Mouse (Mus musculus) cerebellum, postnatal 4 days (tissue): ENCODE results near the gene Srgap1.

Experiments used
- DNase-seq, 2 experiments: peaks; one replicate each; pipeline ENCODE4 v3.0.0; 2022; ENCODE audit warnings: low spot score in 2 of 2, mixed read lengths in 1 of 2

Gene Srgap1

DNA sequence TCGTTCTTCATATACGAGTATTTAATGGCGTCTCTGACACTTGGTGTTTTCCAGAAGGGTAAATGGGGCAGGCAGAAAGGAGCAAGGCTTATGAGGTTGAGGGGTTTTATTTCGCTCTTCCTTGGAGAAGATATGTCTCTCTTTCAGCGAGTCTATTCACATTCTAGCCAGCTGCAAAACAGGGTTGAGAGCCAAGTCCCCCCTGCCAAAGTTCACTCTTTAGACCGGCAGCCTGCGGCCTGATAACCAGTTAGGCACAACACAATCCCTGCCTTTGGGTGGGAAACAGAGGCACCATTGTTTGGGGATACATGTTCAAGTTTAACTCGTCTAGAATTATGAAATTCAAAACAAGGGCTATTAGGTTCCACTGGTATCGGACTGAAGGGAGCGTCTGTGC lies 83.0 kb downstream of the Srgap1 start:
- no peak for DNase-seq

- DNase-seq = no peak
These were observed 85.1 kb downstream of the Srgap1 start for GRCm38 (mm10) chr10:121962053-121962452.

- DNase-seq = no peak
These were observed 85.8 kb downstream of the Srgap1 start for GRCm38 (mm10) chr10:121961121-121961893.

DNA sequence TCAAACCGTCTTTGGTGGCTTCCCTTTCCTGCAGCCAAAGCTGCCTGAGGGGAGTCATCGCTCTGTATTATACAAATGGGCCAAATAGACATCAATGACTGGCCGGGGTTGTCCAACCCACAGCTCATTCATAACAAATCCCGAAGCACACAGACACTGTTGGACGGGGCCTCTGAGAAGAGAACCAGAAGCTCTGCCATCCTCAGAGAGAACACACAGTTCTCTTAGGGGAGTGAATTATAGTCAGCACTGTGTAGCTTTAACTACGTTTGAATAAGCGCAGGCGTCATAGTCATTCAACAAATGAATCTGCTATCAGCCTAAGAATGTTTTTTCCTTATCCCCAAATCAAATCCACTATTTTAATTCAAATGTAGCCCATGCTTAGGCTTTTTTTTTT lies 88.4 kb downstream of the Srgap1 start:
- DNase-seq = no peak

DNA sequence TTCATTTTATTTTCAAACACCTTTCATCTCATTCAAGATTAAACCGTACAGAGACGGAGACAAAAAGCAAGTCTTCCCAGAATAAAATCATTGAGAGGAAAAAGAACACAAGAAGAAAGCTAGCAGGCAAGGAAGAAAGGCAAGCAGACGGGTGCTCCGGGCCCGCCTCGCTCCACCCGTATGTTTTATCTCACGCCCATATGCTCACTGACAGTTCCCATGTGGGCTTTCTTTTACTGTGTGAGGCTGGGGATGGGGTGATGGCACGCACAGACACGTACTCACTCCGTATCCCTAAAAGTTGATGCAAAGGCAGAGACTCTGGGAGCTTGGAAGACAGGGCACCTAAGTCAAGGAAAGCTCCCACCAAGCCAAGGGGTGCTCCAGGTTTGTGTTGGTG lies 90.6 kb downstream of the Srgap1 start:
- DNase-seq = no peak

DNA sequence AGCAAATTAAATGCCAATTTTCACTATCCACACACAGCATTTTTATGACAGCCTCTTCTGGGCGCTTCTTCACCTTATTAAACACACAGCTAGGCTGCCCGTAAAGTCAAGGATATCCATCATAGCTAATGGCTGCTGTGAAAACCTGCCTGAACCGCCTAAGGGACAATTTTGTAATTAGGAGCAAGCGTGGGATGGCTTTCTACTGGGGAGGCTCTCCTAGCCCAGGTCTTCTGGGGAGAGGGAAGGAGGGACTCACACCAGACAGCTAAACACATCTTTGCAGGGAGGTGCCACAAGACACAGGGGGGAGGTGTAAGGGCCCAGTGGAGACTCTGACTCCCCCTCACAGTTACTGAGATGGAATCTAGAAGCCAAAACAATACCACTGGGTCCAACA lies 91.4 kb downstream of the Srgap1 start:
- no peak for DNase-seq

DNA sequence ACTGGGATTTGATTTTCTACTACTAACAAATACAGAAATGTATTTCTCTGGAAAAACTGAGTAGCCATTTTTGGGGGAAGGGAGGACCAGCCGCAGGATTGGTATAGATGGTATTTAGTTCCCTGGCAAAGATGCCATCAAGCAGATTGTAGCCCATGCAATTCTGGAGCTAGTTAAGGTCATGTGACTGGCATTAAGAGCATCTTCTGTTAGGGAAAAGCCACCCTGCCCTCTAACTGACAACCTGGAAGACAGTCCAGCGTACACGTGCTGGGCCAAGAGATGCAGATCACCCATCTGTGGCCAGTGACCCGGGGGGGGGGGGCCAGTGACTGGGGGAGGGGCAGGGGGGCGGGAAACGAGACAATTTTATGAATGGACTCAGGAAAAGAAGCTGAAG lies 92.2 kb downstream of the Srgap1 start:
- DNase-seq = no peak

- DNase-seq = no peak
These were observed 94.1 kb downstream of the Srgap1 start for GRCm38 (mm10) chr10:121953041-121953440.

- DNase-seq = peak; percentile 42 to 71
These were observed 100.9 kb downstream of the Srgap1 start for GRCm38 (mm10) chr10:121946173-121946572.

GRCm38 (mm10) chr10:121931909-121932308 lies 115.2 kb downstream of the Srgap1 start:
- no peak for DNase-seq

GRCm38 (mm10) chr10:121926094-121926493 lies 121.0 kb downstream of the Srgap1 start:
- no peak for DNase-seq

DNA sequence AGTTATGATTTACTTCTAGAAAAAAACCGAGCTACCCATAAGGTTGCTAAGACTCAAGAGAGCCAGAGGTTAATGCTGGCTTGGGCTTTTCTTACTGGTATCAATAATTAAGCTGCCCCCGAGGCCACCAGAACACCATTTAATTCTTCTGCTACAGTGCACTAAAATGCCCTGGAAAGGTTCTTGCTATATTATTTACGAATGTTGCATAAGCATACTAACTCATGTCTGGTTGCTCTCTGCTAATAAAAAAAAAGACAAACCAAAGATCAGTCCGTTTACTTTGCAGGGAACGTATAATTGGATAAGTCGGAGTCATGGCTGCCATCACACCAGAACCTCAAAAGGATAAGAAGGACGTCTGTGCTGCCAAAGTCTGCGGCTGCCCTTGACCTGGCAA lies 128.1 kb downstream of the Srgap1 start:
- no peak for DNase-seq

GRCm38 (mm10) chr10:121918579-121918978 lies 128.5 kb downstream of the Srgap1 start:
- no peak for DNase-seq

- no peak for DNase-seq
These were observed 131.6 kb downstream of the Srgap1 start for GRCm38 (mm10) chr10:121915530-121915929.

GRCm38 (mm10) chr10:121904137-121904536 lies 143.0 kb downstream of the Srgap1 start:
- no peak for DNase-seq

GRCm38 (mm10) chr10:121902651-121903050 lies 144.5 kb downstream of the Srgap1 start:
- DNase-seq = no peak

DNA sequence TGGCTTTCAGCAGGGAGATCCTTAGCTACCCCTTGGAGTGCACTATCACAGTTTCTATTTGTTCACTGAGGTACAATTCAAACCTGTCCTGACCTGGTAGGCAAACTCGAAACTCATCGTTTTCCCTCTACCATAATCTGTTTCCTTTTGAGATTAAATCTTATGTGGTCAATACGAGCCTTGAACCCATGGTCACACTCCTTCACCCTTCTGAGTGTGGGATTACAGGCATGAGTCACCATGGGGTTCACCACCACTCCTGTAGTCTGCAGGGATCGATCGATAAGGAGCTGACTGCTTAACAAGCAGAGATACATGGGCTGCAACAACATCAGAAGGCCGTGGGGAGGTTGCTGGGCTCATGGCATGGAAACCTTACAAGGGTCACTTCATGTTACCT lies 146.3 kb downstream of the Srgap1 start:
- no peak for DNase-seq

- no peak for DNase-seq
These were observed 147.4 kb downstream of the Srgap1 start for GRCm38 (mm10) chr10:121899706-121900105.

DNA sequence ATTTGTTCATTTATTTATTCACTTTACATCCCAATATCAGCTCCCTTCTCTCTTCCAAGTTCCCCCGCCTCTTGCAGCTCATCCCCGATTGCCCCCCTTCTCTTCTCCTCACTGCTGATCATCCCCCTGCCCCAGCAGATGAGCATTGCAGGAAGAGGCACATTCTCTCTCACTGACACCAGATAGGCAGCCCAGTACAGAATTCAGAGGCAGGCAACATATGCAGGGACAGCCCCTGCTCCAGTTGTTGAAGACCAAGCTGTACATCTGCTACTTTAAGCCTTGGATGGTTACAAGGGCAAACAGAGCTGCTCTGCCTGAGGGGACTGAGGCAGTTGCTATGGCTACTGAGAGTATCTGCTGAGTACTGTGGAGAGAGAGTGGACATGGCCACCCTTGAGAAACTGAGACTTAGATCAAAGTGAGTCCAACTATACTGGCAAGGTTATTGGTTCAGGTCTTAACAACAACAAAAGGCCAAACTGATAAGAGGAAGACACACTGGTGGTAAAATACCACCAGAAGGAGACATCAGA lies 149.2 kb downstream of the Srgap1 start:
- no peak for DNase-seq

GRCm38 (mm10) chr10:121891390-121892067 lies 155.6 kb downstream of the Srgap1 start:
- no peak for DNase-seq

GRCm38 (mm10) chr10:121890061-121890460 lies 157.1 kb downstream of the Srgap1 start:
- no peak for DNase-seq

DNA sequence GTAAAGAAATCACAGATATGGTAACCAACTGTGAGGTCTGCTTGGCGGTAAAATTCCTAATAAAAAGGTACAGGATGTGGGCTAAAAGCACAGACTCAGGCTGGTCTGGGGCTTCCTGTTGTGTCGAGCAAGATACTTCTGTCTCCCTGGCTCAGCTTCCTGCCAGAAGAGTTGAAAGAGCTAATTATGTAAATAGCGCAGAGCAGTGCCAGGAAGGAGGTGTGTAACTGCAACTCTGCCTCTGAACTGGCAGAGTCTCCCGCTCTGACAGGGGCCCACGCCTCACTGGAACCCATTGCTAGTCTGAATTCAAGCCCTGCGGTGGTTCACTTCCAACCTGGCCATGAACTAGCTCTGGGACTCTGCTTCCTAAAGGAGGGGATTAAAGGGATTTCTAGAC lies 160.3 kb downstream of the Srgap1 start:
- DNase-seq = peak in 1 of 2 experiments; percentile 30
